Mouse (Mus musculus): ENCODE data around the gene Sp3.
A peak's percentile ranks its signal among the peaks of the same experiment; 100 is the strongest.
"Not testable (repeated sequence)": the region's sequence is repeated elsewhere in the genome, so short reads cannot be mapped to it uniquely, and the experiment has no call there.

Gene Sp3

DNA sequence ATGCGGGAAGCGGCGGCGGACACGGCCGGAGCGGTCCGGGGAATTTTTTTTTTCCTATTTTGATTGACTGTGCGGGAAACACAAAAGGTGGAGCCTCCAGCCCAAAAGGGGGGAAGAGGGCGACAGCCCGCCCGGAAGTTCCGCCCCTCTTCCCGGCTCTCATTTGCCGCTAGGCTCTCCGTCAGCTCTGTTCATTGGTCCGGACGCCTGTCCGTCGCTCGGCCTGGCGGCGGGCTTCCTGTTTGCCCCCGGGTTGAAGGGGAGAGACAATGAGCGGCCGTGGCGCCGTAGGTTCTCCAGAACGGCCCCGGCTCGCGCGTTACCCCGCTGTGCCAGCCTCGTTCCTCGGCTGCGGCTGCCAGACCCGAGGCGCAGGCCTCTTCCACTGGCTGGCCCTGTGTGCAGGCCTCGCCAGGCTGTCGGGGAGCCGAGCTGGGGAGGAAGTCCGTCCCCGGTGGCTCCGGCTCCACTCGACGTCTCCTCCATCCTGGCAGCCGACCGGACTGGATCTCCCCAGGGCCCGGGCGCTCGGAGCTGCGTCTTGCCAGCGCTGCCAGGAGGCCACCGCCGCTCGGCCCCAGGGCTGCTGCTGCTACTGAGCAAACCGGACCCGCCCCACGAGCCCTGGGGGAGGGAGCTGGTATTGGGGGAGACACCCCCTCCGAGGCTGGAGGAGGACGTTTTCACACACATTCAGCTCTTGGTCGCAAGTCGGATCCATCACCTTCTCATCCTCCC is at the start of gene Sp3:
Sp3 (minus strand) TSS at position 110 of the 738 bp plus-strand sequence.
- DNase-seq: peak; percentile 98

DNA sequence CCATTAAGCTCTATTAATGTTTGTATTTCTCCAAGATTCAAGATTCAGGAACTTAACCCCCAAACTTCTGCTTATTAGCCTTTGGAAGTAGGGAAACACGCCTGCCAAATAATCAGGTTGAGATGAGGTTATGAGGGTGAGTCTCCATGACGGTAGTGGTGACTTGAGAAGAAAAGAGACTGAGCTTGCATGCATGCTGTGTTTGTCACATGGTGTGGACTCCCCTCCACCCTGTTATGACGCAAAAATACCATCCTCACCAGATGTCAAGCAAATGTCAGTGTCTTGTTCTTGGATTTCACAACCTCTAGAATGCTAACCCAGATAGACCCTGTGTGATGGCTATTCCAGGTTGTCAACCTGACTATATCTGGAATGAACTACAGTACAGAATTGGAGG is 49.6 kb upstream of the Sp3 start:
- DNase-seq: no peak

GRCm38 (mm10) chr2:73028019-73028418 is 47.8 kb upstream of the Sp3 start:
- DNase-seq: no peak

- no peak for DNase-seq
These were observed 46.9 kb upstream of the Sp3 start for GRCm38 (mm10) chr2:73027126-73027525.

- no peak for DNase-seq
These were observed 43.6 kb upstream of the Sp3 start for GRCm38 (mm10) chr2:73023803-73024202.

GRCm38 (mm10) chr2:73021046-73021445 is 40.8 kb upstream of the Sp3 start:
- DNase-seq: no peak

- DNase-seq: peak; percentile 65
These were observed 39.3 kb upstream of the Sp3 start for GRCm38 (mm10) chr2:73019371-73020146.

- not testable (repeated sequence) for DNase-seq
These were observed 33.8 kb upstream of the Sp3 start for GRCm38 (mm10) chr2:73014063-73014462.

DNA sequence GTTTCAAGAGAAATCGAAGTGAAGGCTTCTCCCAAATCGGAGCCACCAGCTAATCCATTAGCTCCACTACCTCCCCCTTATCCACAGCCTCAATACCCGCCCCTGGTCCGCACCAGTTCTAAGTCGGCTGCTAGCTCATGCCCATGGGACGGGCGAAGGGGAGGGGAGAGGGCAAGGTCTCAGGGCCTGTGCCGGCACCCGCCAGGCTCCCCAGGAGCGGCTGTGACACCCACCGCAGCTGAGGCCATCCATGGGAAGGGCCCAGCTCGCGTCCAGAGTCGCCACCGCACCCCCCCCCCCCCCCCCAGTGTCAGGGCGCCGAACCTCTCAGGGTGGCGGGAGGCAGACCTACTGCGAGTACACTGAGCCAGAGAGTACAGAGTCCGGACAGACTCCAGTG is 32.4 kb upstream of the Sp3 start:
- DNase-seq: peak; percentile 2

GRCm38 (mm10) chr2:73007472-73007871 is 27.2 kb upstream of the Sp3 start:
- DNase-seq: no peak

DNA sequence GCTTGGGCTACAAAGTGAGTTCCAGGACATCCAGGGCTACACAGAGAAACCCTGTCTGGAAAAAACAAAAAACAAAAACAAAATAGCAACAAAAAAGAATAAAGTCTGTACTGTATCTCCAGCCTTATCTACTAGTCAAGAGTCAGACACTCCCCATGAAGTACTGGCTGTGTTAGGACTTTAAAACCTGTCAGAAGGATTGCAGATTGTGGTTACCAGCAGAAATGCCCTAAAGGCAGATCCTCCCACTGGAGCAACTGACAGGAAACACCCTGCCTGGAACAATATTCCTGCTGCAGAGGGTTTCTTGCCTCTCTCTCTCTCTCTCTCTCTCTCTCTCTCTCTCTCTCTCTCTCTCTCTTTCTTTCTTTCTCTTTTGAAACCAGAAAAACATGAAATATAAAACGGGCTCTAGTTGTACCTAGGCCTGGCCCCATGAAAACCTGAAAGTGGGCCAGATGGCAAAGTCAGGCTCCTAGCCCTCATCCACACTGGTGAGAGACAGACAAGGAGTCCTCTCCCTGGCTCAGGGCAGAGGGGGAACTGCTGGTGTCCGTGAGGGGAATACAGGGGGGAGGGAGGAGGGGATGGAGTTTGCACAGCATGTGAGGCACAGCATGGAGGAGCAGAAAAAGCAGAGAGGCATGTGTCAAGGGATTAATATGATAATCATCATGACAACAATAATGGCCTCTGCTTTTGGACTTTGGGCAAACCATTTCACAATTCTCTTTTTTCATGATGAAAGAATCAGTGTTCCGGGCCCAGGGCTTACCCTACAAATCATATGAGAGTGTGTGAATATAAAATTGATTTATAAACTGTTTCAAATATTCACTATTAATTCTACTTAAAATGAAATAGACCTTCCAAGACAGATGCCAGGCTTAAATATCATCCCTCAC is 25.6 kb upstream of the Sp3 start:
- DNase-seq: no peak

DNA sequence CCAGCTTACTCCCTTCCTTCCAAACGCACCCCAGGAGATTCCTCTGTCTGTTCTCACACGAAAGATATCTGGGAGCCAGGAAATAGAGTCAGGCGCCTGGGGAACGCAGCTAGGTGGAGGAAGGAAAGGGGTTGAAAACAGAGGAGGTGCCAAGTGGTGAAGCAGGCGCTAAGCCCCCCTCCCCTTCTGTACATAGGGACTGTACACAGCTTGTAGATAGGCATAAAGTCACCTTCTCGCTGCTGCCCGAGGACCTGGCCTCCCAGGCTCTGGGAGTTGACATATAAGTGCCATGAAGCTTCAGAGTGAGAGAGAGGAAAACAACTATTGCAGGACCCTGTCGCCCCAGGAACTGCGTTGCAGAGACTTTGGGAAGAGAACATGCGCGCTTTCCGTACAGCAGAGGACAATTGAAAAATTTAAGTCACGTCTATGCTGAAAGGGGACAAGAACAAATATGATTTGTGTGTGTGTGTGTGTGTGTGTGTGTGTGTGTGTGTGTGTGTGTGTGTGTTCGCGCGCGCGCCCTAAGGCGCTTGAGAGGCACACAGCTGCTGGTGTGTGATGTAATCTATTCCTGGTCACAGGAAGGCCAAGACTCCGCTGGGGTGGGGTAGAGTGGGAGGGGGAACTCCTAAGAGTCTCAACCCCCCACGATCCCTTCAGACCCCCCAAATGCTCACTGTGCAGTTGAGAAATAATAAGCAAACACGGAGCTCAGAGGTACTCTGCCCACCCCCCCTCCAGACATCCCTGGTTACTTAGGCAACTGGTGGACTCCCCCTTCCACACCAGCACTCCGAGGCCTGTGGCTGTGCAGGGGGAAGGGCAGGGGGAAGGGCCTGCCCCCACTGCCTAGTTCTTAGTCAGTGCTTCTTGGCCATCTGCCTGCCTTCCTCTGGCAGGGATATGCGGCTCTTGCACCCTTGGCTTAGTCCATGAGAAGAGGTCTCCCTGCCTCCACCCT is 23.8 kb upstream of the Sp3 start:
- peak; percentile 50 for DNase-seq

DNA sequence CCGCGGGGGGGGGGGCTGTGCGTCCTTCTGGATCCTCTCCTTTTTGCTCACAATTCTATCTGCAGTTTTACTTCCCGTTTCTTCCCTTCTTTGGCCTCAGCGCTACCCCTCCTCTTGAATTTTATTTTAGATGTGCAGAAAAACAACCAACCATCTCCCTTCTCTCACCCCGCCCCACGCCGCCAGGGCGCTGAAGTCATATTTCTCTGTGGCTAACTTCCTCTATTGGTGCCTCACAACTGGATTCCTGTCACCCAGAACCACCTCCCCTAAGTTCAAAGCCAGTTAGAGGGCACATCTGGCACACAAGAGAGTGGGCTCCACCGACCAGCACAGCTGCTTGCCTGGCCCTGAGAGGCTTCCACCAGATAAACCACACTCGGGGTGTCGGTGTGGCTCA is 22.8 kb upstream of the Sp3 start:
- no peak for DNase-seq

DNA sequence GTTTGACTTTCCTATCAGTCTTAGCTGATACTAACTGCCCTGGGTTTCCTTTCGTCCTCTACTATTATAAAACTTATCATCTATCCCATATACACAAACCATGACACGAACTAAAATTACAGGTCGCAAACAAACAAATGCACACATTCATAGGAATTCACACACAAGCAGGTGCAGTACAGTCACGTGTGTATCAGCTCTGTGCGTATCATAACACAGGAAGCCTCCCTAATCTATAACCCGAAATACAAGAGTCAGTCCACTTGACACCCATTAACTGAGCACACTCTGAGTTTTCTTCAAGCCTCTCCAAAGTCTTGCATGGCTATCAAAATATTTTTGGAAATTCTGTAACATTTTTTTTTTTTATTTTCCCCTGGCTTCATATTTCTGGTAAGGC is 22.2 kb upstream of the Sp3 start:
- DNase-seq: no peak

DNA sequence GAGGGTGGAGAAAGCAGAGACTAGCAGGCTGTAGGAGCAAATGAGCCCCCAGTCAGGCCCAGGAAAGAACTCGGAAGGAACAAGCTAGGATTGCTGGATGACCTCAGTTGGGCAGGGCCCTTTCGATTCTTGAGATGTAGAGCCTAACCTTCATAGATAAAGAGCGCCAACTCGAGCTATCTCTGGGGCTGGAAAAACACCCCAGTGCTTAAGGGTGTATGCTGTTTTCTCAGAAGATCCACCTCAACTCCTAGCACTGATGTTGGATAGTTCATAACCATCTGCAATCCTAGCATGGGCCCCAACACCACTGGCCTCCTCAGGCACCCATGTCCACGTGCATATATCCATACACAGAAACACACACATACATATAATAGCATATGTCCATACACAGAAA is 21.7 kb upstream of the Sp3 start:
- no peak for DNase-seq

DNA sequence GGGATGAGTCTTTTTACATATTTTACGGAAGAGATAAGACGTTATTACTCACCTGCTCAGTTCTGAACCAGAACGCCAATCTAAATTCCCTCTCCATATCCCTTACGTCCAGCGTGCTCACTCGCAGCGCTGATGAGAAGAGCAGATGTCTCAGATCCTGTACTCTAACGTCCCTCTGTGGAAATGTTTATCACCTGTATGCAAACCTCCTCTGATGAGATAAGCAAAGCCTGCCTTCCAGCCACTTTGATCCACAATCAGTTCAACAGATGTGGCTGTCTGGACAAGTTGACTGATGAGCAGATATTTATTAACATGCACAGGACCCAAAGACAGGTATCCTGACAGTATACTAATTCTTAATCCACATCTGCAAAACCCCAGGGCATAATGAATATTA is 19.9 kb upstream of the Sp3 start:
- no peak for DNase-seq

DNA sequence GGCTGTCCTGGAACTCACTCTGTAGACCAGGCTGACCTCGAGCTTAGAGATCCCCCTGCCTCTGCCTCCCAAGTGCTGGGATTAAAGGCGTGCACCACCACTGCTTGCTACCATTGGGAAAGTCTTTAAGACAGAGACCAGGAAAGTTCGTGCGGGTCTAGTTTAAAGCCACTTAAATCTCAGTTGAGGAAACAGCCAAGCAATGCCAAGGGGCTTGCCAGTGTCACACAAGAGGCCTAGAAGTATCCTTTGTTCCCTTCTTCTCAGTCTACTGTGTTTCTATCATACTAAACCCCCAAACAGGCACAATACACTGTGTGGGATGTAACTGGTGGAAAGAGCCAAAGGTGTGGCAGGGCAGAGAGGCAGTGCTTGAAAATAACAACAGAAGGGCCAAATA is 17.3 kb upstream of the Sp3 start:
- DNase-seq: no peak

DNA sequence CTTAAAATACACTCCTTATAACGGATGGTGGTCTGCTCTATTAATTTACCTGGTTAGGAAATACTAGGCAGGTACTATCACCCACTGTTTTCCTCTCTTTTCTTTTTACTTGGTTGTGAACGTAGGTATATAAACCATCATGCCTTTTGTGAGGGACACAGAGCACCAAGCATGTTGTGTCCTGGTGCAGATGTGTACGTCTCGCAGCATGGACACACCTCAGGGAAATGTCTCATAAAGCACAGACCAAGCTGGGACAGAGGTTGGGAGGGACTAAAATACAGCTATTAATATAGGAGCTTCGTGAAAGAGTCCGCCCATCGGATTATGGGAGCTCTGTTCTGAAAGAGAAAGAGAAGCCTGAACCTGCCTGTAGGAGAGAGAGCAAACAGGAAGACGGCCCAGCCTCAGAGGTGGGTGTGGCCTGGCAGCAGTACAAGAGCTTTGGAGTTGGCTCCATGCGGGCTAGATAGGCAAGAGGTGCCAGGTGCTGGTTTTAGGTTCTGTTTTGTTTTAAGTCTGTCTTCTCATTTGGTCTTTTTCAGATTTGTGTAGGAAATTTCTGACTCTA is 16.6 kb upstream of the Sp3 start:
- DNase-seq: no peak

DNA sequence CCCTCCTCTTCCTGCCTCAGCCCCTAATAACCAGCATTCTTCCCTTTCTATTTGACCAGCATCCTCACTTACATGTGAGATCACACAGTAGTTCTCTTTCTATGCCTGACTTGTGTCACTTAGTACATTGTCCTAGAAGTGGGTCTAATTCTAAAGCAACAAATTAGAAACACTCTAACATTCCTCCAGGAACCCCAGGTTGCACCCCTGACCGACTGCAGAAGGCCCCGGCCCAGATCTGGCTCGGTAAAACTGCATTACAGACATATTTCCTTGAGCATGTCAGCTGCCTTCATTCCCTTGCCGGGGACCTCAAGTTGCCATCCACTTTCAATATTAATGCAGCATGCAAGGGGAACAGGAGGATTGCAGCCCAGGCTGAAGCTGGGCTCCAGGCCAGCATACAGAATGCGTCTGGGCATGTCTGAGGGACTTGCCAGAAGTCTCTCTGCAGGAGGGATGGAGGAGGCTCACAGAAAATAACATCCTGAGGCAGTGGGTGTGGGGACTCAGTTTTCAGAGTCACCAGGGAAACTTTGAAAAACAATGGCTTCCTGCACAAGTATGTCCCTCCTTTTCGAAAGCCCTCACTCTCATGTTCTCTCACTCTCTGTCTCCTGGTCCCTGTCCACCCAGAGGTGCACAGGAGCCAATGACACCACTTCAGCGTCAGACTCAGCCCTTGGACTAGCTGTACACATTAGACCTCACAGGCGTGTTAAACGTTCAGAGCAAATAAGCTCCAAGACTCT is 15.3 kb upstream of the Sp3 start:
- DNase-seq: peak; percentile 66

- no peak for DNase-seq
These were observed 13.9 kb upstream of the Sp3 start for GRCm38 (mm10) chr2:72994165-72994564.

DNA sequence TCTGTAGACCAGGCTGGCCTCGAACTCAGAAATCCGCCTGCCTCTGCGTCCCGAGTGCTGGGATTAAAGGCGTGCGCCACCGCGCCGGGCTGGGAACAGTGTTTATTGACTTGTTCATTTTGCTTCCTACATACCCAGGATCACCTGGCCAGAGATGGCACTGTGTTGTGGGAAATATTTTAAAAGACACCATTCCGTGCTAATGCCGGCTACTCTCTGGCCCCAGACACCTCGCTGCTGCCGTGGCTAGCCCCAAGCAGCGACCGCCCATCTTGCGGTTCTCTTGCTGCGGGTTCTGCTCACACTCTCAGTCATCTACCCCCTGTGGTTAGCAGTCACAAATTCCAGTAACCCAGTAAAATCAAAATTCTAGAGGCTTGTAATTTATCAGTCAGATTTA is 12.3 kb upstream of the Sp3 start:
- DNase-seq: no peak
